Mouse (Mus musculus): Measurements from ENCODE around the gene Olfr103.

The Olfr103 gene

DNA sequence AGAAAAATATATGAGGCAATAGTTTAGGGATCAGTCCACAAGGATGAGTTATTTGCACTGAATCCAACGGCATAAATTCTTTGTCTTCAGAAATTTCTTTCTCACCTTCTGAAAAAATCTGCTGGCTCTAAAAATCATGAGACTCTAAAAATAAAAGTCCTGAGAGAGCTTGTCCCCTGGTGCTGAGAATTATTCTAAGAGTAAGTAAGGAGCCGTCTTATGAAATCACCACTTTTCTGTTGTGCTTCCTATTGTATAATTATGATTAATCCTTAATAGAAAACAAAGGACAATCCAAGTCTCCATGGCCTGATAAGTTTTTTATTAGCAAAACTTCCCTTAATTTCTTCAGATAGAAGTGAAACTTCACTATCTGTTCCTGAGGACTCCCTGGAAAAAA, at the start of gene Olfr103:
Gene Olfr103, minus strand, starts transcription at position 101 of the 400 bp plus-strand sequence.
- in situ Hi-C loops (cut with MboI), result no loop called here

DNA sequence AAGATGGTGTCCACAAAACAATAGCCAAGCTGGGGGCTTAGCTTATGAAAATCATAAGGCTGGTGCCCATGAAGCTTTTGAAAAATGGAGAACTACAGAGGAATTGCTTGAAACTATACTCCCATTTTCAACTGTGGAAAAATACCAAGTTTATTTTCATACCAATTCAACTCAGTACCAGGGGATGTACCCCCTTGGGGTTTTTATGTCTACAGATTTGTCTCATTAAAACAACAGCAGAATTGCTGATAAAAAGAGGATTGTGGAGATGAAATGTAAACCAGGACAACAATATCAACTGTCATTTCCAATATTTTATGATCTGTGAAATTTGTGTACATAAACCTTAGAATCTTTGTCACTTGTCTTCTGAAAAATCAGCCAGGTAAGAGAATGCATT, 39.2 kb upstream of the Olfr103 start, which contains the start of gene Olfr105-ps:
Gene Olfr105-ps, plus strand, starts transcription at position 301 of the 400 bp plus-strand sequence.
- in situ Hi-C loops (cut with MboI), result no loop called here

DNA sequence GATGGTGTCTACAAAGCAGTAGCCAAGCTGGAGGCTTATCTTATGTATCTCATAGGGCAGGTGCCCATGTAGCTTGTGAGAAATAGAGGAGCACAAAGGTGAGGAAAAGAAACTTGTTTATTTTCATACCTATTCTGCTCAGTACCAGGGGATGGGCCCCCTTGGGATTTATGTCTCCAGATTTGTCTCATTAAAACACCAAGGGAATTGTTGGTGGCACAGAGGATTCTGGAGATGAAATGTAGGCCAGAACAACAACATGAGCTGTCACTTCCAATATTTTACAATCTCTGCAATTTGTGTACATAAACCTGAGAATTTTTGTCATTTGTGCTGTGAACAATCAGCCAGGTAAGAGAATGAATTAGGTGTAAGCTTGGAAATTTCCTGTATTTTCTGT, 19.8 kb upstream of the Olfr103 start, which contains the start of gene Olfr104-ps:
Gene Olfr104-ps, plus strand, starts transcription at position 301 of the 400 bp plus-strand sequence.
- in situ Hi-C loops (cut with MboI), result no loop called here

DNA sequence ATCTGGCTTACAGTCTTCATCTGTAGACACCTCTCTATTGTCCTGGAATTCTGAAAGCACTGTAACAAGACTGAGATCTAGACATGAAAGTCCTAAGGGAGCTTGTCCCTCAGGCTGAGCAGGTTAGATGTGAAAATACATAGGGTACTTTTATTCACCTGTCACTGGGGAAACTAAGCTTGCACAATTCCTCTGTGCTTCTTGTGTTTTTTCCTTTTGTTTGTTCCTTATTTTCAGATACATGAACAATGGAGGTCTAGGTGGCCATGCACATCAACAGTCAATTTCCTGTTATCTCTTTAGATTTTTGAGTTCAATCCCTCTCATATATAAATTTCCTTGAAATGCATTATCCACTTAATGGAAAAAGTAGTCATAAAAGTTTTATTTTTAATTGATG, 22.5 kb downstream of the Olfr103 start, which contains the start of gene Olfr102:
Gene Olfr102, minus strand, starts transcription at position 101 of the 400 bp plus-strand sequence.
- in situ Hi-C loops (cut with MboI), result no loop called here

DNA sequence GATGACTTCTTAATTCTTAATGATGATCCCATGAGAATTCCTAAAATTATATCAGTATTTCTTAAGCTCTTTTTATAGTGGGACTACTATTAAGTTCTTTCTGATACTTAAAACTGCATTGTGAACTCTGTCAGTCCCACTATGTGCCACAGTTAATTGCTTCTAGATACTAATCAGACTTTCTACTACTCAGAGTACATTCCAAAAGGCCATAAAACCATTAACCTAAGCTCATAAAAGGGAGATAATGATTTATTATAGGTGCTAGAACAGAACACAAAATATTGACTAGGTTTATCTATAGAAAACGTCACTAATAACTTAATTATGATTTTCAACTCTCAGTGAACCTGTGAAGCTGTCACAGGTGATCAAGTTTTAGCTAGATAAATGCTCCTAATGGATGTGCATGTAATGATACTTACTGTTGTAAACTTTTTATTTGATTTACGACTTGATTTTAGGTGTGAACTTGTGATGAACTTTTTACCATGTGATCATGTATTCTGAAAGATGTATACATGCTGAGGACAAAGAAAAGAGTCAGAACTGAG, 29.3 kb downstream of the Olfr103 start:
- in situ Hi-C loops (cut with MboI), result no loop called here

DNA sequence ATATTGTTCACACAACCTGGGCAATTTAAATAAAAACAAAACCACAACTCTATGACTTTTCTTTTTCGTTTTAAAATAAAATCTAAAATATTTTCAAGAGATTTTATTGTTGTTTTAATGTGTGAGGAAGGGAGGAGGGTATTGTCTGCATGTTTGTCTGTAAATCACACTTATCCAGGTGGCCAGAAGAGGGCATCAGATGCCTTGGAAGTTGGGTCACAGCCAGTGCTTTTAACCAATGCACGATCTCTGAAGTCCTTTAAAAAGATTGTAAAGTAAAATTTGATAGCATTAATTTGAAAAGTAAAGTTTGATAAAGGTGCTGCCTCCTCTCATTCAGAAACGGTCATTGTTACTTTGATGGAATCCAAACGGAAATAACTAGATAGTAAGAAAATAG, 31.0 kb downstream of the Olfr103 start:
- in situ Hi-C loops (cut with MboI), result no loop called here

DNA sequence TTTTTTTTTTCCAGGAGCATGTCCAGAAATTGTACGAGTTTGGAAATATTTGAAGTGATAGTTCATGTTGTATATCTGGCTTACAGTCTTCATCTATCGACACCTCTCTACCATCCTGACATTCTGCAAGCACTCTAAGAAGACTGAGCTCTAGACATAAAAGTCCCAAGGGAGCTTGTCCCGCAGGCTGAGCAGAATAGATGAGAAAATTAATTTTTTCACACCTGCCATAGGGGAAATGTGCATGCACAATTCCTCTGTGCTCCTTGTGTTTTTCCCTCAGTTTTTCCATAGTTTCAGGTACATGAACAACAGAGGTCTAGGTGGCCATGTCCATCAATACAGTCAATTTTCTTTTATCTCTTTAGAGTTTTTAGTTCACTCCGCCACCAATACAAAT, 35.3 kb downstream of the Olfr103 start, which contains the start of gene Olfr101:
Gene Olfr101, minus strand, starts transcription at position 101 of the 400 bp plus-strand sequence.
- in situ Hi-C loops (cut with MboI), result no loop called here

Data from mature B cell (primary cell).